Mouse (Mus musculus) brain, adult 10 weeks (tissue): Measurements from ENCODE around the gene Ndufv2. TPM values are rescaled to one million over a fixed set of nuclear protein-coding genes. Genes with fewer than 3 reads are reported as not detected.

Experiments used
- polyA plus RNA-seq: library from polyadenylated mRNA; stranded (reverse); fragments of 350-450 nt; fragmentation: Illumina TruSeq; extraction: RNeasy Lipid Tissue Mini Kit (QIAGEN cat#74804); gene quantifications from one replicate; pipeline ENCODE4 v1.2.3, GENCODE M21; 2015; ENCODE audit warnings: low read depth, low replicate concordance

The Ndufv2 gene
- 403 TPM for polyA plus RNA-seq

GRCm38 (mm10) chr17:66101380-66102330 is at the start of gene Ndufv2:
TSS of gene Ndufv2 (minus strand) at chr17:66101559.

GRCm38 (mm10) chr17:66123066-66123815 is 21.9 kb upstream of the Ndufv2 start, which contains the start of gene Ddx11:
TSS of gene Ddx11 (plus strand) at chr17:66123520.

GRCm38 (mm10) chr17:66111402-66111959 is 10.1 kb upstream of the Ndufv2 start, which contains the start of gene Washc1:
TSS of gene Washc1 (plus strand) at chr17:66111545.

GRCm38 (mm10) chr17:66076934-66077333 is 24.4 kb downstream of the Ndufv2 start, which contains the start of gene Ankrd12:
TSS of gene Ankrd12 (minus strand) at chr17:66077089.

Other genes starting within 250 kb of the Ndufv2 start
- gene Ralbp1, start 215.8 kb downstream of the Ndufv2 start, polyA plus RNA-seq, result 44.1 TPM
- gene Twsg1, start 150.3 kb downstream of the Ndufv2 start, polyA plus RNA-seq, result 20.5 TPM
- gene Ankrd12, start 24.5 kb downstream of the Ndufv2 start, polyA plus RNA-seq, result 22.7 TPM
- 31.0 TPM for gene Washc1, start 10.0 kb upstream of the Ndufv2 start, polyA plus RNA-seq
- gene Ddx11, start 22.0 kb upstream of the Ndufv2 start, polyA plus RNA-seq, result 1.9 TPM